Mouse (Mus musculus): ENCODE data around the gene Cdipt.

- no peak for TF ChIP-seq USF1 (IDR thresholded peaks at IDR 0.05; ENCODE audit: low read depth, low read length)
- no peak for TF ChIP-seq POLR2A (IDR thresholded peaks at IDR 0.05; ENCODE audit: control insufficient read depth in 1 of 2, insufficient read depth in 1 of 2, low read depth in 1 of 2, low read length in 2 of 2, poor library complexity in 1 of 2)
- TF ChIP-seq HCFC1 (IDR thresholded peaks at IDR 0.05; ENCODE audit: low read depth, low read length), result no peak
- TF ChIP-seq CTCF (IDR thresholded peaks at IDR 0.05 in 2 of 3, conservative IDR thresholded peaks at IDR 0.05 in 1 of 3; ENCODE audit: control insufficient read depth in 1 of 3, insufficient read depth in 1 of 3, low read depth in 2 of 3, low read length in 3 of 3, poor library complexity in 1 of 3, severe bottlenecking in 1 of 3), result no peak
- TF ChIP-seq NRF1 (IDR thresholded peaks at IDR 0.05; ENCODE audit: insufficient read depth, low read depth, low read length, poor library complexity, severe bottlenecking), result no peak
- TF ChIP-seq CHD2 (IDR thresholded peaks at IDR 0.05; ENCODE audit: low read length), result no peak
- no peak for TF ChIP-seq E2F4 (IDR thresholded peaks at IDR 0.05; ENCODE audit: borderline replicate concordance, low read depth, low read length)
- TF ChIP-seq MYC (IDR thresholded peaks at IDR 0.05; ENCODE audit: low read depth, low read length), result peak; percentile 82; the same call in 1 of the 2 replicates
Observed at GRCm38 (mm10) chr7:126929046-126929445, 46.7 kb upstream of the Cdipt start.
